Comparison of ENCODE assay signal across 9 mouse cellular contexts in genomic region chr16:23416657-23417293, GRCm38 (mm10). TPM values are rescaled to one million over a fixed set of nuclear protein-coding genes. Genes with fewer than 3 reads are reported as not detected.
A peak's percentile ranks its signal among the peaks of the same experiment; 100 is the strongest.
DNase-seq lines count a peak whose midpoint lies in the region; ATAC-seq and TF ChIP-seq lines count a peak whose summit lies in the region.
"Had no signal": no experiment of that assay in that cellular context is flagged by ENCODE, and none has a peak within 500 bp of the region (broad histone marks: within the 10 kb centered on the region; RNA-seq: fewer than 3 reads in every experiment).

No protein-coding gene starts in this region.

- in situ Hi-C loops in ES-E14 (cut with MboI; ENCODE audit: low sequenced_read_pairs in 2 of 2, unreplicated experiment in 2 of 2) = loop anchor here in 1 of 2 experiments (25.0 kb wide), 1 partner anchor 254 kb away; no protein-coding TSS in a partner anchor

- peak; percentile 58; the same call in 1 of the 2 replicates for ATAC-seq in kidney, embryonic 16.5 days (ENCODE audit: low FRiP score, low TSS enrichment)

- H3K9ac ChIP-seq in ES-E14 (ENCODE audit: insufficient read depth, low read depth, low read length, poor library complexity, severe bottlenecking) = no peak overlapping the region
- peak overlapping the region; percentile 50; the same call in 1 of the 2 replicates for H3K9ac ChIP-seq in kidney, embryonic 16.5 days (replicated peaks; ENCODE audit: low read length)

- no peaks in the 10 kb centered on the region for H3K36me3 ChIP-seq in ES-E14 (ENCODE audit: control insufficient read depth, insufficient read depth, low read length, poor library complexity, severe bottlenecking)
- H3K36me3 ChIP-seq in kidney, embryonic 16.5 days (ENCODE audit: insufficient read depth, low read length) = no peaks in the 10 kb centered on the region

- peak overlapping the region; percentile 46 for H3K4me2 ChIP-seq in kidney, embryonic 16.5 days (replicated peaks; ENCODE audit: low read depth, low read length)

- no peaks in the 10 kb centered on the region for H3K27me3 ChIP-seq in kidney, embryonic 16.5 days (ENCODE audit: insufficient read depth, low read length)

- WGBS in kidney, embryonic 16.5 days = 44% methylated on average over 9 of the region's 9 CpGs

- peak; percentile 19 for DNase-seq in ES-E14 (ENCODE audit: low read depth, low spot score)
- peak; percentile 27 to 53 for DNase-seq in heart, adult 9 months (ENCODE audit: low spot score in 2 of 2)
- peak; percentile 45 for DNase-seq in mesoderm, embryonic 11.5 days (ENCODE audit: low read depth, low spot score)
- no peak for DNase-seq in cerebellum, adult 9-11 months
- DNase-seq in urinary bladder, postnatal 14 days (ENCODE audit: low spot score) = no peak
- no peak for DNase-seq in cerebellum, adult 11-12 months
- DNase-seq in thymus, postnatal 25 days = no peak

- H3K4me1 ChIP-seq in ES-E14 (ENCODE audit: control insufficient read depth in 2 of 2, insufficient read depth in 2 of 2, low read length in 2 of 2, poor library complexity in 1 of 2) = peaks cover 3 to 5% of the 10 kb centered on the region in 2 experiments; a peak in 2 of 4 replicates
- peaks cover 11% of the 10 kb centered on the region for H3K4me1 ChIP-seq in kidney, embryonic 16.5 days (ENCODE audit: insufficient read depth, low read length)

- H3K4me3 ChIP-seq in ES-E14 (ENCODE audit: insufficient read depth in 1 of 2, low read depth in 1 of 2, low read length in 2 of 2, poor library complexity in 1 of 2, severe bottlenecking in 1 of 2) = peak overlapping the region in 1 of 2 experiments; percentile 57; a peak in 2 of 4 replicates
- peak overlapping the region; percentile 6; the same call in 1 of the 2 replicates for H3K4me3 ChIP-seq in kidney, embryonic 16.5 days (ENCODE audit: low read length)

- H3K9me3 ChIP-seq in ES-E14 (ENCODE audit: control insufficient read depth, insufficient read depth, low read depth, low read length) = no peaks in the 10 kb centered on the region
- no peaks in the 10 kb centered on the region for H3K9me3 ChIP-seq in kidney, embryonic 16.5 days (ENCODE audit: low read length)

- H3K27ac ChIP-seq in ES-E14 (ENCODE audit: insufficient read depth, low read depth, low read length, poor library complexity, severe bottlenecking) = no peak overlapping the region; the same call in 1 of the 2 replicates
- H3K27ac ChIP-seq in kidney, embryonic 16.5 days (ENCODE audit: low read length) = no peak overlapping the region

TF ChIP-seq in ES-E14, 5 proteins besides CTCF, POLR2A, EP300 and RAD21:
- TF ChIP-seq HCFC1 (IDR thresholded peaks at IDR 0.05; ENCODE audit: borderline replicate concordance, insufficient read depth, low read length) (no peak), CHD2 (IDR thresholded peaks at IDR 0.05; ENCODE audit: low read depth, low read length) (no peak), ZC3H11A (IDR thresholded peaks at IDR 0.05; ENCODE audit: borderline replicate concordance, low read depth, low read length) (no peak), ZNF384 (IDR thresholded peaks at IDR 0.05; ENCODE audit: low read depth, low read length) (no peak), MAFK (IDR thresholded peaks at IDR 0.05; ENCODE audit: insufficient read depth, low read depth, low read length) (no peak)

RNA-seq across cellular contexts. Expression of gene Rtp1, which starts 12.2 kb away (rescaled TPM):
- not detected in 2 replicates for total RNA-seq in ES-E14 (2012; rRNA removed)
- 0.05 TPM in 1 of 2 replicates, not detected in the other for polyA plus RNA-seq in kidney, embryonic 16.5 days (2015; fragmentation: Nextera tagmentation; extraction: Ambion mirVana)
- polyA plus RNA-seq: large intestine, adult 2 months had no signal

Comparison
In these comparisons a context has a peak if more than half of its experiments do, and no peak if none do; other contexts are left out.
1. DNase-seq: peak in ES-E14 (single experiment), heart, adult 9 months (2 of 2) and mesoderm, embryonic 11.5 days (single experiment); none in cerebellum, adult 9-11 months (single experiment), urinary bladder, postnatal 14 days (single experiment), cerebellum, adult 11-12 months (single experiment) and thymus, postnatal 25 days (single experiment).